Mouse (Mus musculus) adrenal gland, adult 10 weeks (tissue): ENCODE measurements around the gene Nudt16l1. TPM values are rescaled to one million over a fixed set of nuclear protein-coding genes. Genes with fewer than 3 reads are reported as not detected.

ENCODE experiments used
- polyA plus RNA-seq: library from polyadenylated mRNA; stranded (reverse); fragments of 350-450 nt; fragmentation: Illumina TruSeq; extraction: RNeasy Lipid Tissue Mini Kit (QIAGEN cat#74804); gene quantifications from one replicate; pipeline ENCODE4 v1.2.3, GENCODE M21; 2014; ENCODE audit warnings: low read depth, low replicate concordance

Nudt16l1 gene
- polyA plus RNA-seq = 10.6 TPM

DNA sequence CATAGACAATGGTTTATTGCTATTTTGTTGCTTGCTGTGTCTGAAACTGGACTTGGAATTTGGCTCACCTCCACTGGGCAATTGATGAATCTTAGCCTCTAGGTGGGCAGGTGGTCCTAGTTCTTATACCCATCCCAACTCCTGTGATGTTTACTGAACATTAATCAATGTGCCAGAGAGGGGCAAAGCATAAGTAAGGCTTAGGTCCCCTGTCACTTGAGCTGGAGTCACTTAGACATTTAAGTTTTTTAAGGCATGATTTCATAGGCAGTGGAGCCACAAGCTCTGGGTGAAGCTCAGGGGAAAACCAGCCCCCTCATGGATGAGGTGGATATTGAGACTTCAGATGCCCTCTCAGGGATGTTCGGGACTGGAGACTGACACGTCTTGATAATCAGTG, at the start of gene Nudt16l1:
TSS of gene Nudt16l1 (plus strand) at position 301 of the 400 bp plus-strand sequence.

DNA sequence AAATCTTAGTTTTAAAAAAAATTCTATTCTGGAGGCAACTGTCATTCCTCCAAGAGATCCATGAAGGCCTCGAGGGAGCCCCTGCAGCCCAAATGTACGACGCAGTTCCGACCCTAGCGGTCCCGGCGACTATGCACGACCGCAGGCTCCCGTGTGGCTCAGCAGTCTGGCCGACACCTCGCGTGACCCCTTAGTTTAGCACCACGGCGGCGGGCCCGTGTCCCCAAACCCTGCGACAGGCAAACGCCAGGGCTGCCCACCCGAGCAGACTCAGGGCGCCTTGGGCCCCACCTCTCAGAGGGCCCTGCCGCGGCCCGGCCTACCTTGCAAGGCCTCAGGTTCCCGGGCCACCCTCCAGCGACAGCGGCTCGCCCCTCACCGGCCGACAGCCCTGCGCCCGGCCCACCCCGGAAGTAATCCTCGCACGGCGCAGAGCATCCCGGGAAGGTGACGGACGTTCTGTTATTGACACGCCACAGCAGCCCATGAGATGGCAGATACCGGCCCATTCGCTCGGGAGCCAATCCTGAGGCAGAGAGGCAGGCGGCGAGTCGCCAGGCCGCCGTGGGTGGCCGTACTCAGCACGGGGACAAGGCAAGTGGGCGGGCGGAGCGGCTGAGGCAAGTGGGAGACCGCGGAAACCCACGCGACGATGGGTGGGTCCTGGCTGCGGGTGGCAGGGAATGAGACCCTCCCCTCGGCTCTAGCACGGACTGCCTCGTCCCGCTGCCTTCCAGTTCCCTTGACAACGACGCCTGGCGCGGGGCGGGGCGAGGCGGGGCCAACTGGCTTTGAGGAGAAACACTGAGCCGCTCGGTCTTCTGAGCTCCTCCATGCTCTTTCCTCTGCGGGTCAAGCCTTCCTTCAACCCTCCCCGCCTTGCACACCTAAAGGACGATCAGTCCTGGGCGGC, 25.5 kb downstream of the Nudt16l1 start, which contains the start of gene Anks3:
TSS of gene Anks3 (minus strand) at position 409 of the 913 bp plus-strand sequence.

Other genes with a start within 250 kb of the Nudt16l1 start
- gene Nmral1, start 219.4 kb upstream of the Nudt16l1 start, polyA plus RNA-seq = not detected
- gene Hmox2, start 212.4 kb upstream of the Nudt16l1 start, polyA plus RNA-seq = 66.9 TPM
- 80.7 TPM for gene Cdip1, start 148.5 kb upstream of the Nudt16l1 start, polyA plus RNA-seq
- not detected for gene 4930562C15Rik, start 103.3 kb upstream of the Nudt16l1 start, polyA plus RNA-seq
- gene Ubald1, start 58.4 kb upstream of the Nudt16l1 start, polyA plus RNA-seq = 0.93 TPM
- 7.9 TPM for gene Mgrn1, start 52.5 kb upstream of the Nudt16l1 start, polyA plus RNA-seq
- gene Anks3, start 25.4 kb downstream of the Nudt16l1 start, polyA plus RNA-seq = 5.7 TPM
- not detected for gene Sept12, start 59.1 kb downstream of the Nudt16l1 start, polyA plus RNA-seq
- not detected for gene Smim22, start 68.5 kb downstream of the Nudt16l1 start, polyA plus RNA-seq
- 0.47 TPM for gene Rogdi, start 74.8 kb downstream of the Nudt16l1 start, polyA plus RNA-seq
- 91.3 TPM for gene Glyr1, start 111.1 kb downstream of the Nudt16l1 start, polyA plus RNA-seq
- 30.3 TPM for gene Ubn1, start 111.3 kb downstream of the Nudt16l1 start, polyA plus RNA-seq
- gene Ppl, start 193.7 kb downstream of the Nudt16l1 start, polyA plus RNA-seq = 0.58 TPM
- gene Sec14l5, start 208.3 kb downstream of the Nudt16l1 start, polyA plus RNA-seq = not detected